Mouse (Mus musculus) hindbrain, embryonic 13.5 days (tissue): Measurements from ENCODE around the gene Mog. TPM values are rescaled to one million over a fixed set of nuclear protein-coding genes. Genes with fewer than 3 reads are reported as not detected.

Experiments
- polyA plus RNA-seq: library from polyadenylated mRNA; unstranded; fragments of >200 nt; fragmentation: Nextera tagmentation; extraction: Ambion mirVana; gene quantifications from 2 replicates; pipeline ENCODE4 v1.2.1, GENCODE M21; 2015

Mog gene
- polyA plus RNA-seq, 1 experiment from 2014 or later, result 1.3 TPM

Other genes starting within 250 kb of the Mog start
- not detected in 2 replicates for gene H2-M10.6, start 211.2 kb downstream of the Mog start, polyA plus RNA-seq
- gene Trim26, start 186.3 kb downstream of the Mog start, polyA plus RNA-seq, result 48.7 and 49.1 TPM in 2 replicates
- gene Trim15, start 156.2 kb downstream of the Mog start, polyA plus RNA-seq, result 0.40 and 0.52 TPM in 2 replicates
- 1.3 and 1.8 TPM in 2 replicates for gene Trim10, start 153.8 kb downstream of the Mog start, polyA plus RNA-seq
- not detected in 2 replicates for gene Trim40, start 133.3 kb downstream of the Mog start, polyA plus RNA-seq
- gene Trim31, start 125.3 kb downstream of the Mog start, polyA plus RNA-seq, result not detected in 2 replicates
- 0.69 and 1.3 TPM in 2 replicates for gene Rnf39, start 80.5 kb downstream of the Mog start, polyA plus RNA-seq
- gene Ppp1r11, start 71.7 kb downstream of the Mog start, polyA plus RNA-seq, result 163 and 169 TPM in 2 replicates
- gene Znrd1, start 64.8 kb downstream of the Mog start, polyA plus RNA-seq, result 66.4 and 67.7 TPM in 2 replicates
- 5.7 and 6.3 TPM in 2 replicates for gene Znrd1as, start 64.8 kb downstream of the Mog start, polyA plus RNA-seq
- gene 2410137M14Rik, start 42.2 kb downstream of the Mog start, polyA plus RNA-seq, result 0.47 TPM in 1 of 2 replicates, not detected in the other
- 2.7 and 2.8 TPM in 2 replicates for gene H2-M5, start 33.9 kb downstream of the Mog start, polyA plus RNA-seq
- gene Zfp57, start 22.2 kb downstream of the Mog start, polyA plus RNA-seq, result 270 and 287 TPM in 2 replicates
- gene Gabbr1, start 22.6 kb upstream of the Mog start, polyA plus RNA-seq, result 55.6 and 57.0 TPM in 2 replicates
- gene Olfr90, start 65.1 kb upstream of the Mog start, polyA plus RNA-seq, result not detected in 2 replicates
- gene Olfr91, start 74.9 kb upstream of the Mog start, polyA plus RNA-seq, result not detected in 2 replicates
- gene Olfr92, start 96.7 kb upstream of the Mog start, polyA plus RNA-seq, result not detected in 2 replicates
- not detected in 2 replicates for gene Olfr93, start 138.1 kb upstream of the Mog start, polyA plus RNA-seq
- gene Ubd, start 170.5 kb upstream of the Mog start, polyA plus RNA-seq, result not detected in 2 replicates
- gene Olfr94, start 177.6 kb upstream of the Mog start, polyA plus RNA-seq, result not detected in 2 replicates
- gene Olfr95, start 189.7 kb upstream of the Mog start, polyA plus RNA-seq, result not detected in 2 replicates
- not detected in 2 replicates for gene Olfr96, start 196.7 kb upstream of the Mog start, polyA plus RNA-seq
- gene Olfr97, start 213.9 kb upstream of the Mog start, polyA plus RNA-seq, result not detected in 2 replicates
- not detected in 2 replicates for gene Olfr98, start 240.4 kb upstream of the Mog start, polyA plus RNA-seq
- 1.1 TPM in 2 replicates for gene H2-M3, start 246.8 kb upstream of the Mog start, polyA plus RNA-seq